Mouse (Mus musculus): ENCODE data around the gene Galk1.

DNA sequence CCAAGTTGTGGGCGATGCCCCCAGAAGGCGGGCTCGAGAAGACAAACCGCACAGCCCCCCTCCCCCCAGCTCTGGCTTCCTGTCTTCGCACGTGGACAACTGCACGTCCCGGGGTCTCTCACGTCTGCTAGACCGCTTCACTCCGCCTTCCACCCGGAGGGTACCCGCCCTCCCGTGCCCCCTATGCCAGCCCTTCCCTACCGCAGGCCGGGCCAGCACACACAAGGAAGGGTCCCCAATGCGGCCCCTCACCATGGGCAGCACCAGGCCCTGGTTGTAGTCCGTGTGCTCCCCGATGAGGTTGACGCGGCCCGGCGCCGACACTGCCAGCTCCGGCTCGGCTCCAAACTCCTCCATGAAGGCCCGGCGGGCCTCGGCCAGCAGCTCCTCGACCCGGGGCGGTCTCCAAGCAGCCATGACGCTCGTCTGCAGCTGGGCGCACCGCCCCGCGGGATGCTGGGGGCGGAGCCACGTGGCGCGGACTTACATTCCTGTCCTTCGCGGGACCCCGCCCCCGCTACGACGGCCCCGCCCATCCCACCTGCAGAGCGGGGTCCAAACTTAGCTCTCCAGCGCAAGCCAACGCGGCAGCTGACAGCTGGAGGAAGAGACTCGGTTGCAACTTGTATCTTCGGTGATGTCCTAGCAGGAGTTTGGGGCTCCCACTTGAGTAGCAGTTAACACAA is at the start of gene Galk1:
- TF ChIP-seq EP300 (IDR thresholded peaks at IDR 0.05; ENCODE audit: low read depth) (no peak), CTCF (IDR thresholded peaks at IDR 0.05; ENCODE audit: low read depth) (no peak)
